Mouse (Mus musculus) heart, embryonic 15.5 days (tissue): ENCODE results near the gene Matn3. TPM values are rescaled to one million over a fixed set of nuclear protein-coding genes. Genes with fewer than 3 reads are reported as not detected.

Experiments
- ATAC-seq: fragments of 200-750 bp; cut with Nextera tagmentation; replicated peaks from 2 replicates; pipeline ENCODE4 v1.8.0; 2017; ENCODE audit warnings: low read depth, moderate TSS enrichment; ENCODE audit not compliant: insufficient number of reproducible peaks, insufficient read depth, low FRiP score
- H3K27ac ChIP-seq: fragments of 300-500 bp; sonication (generic); 2 replicates; pipeline ENCODE4 v1.5.1; 2015; ENCODE audit warnings: mild to moderate bottlenecking, inconsistent platforms
- H3K27me3 ChIP-seq: fragments of 300-500 bp; sonication (generic); 2 replicates; pipeline ENCODE4 v1.6.1; 2015; ENCODE audit warnings: inconsistent platforms
- H3K36me3 ChIP-seq: fragments of 300-500 bp; sonication (generic); 2 replicates; pipeline ENCODE4 v1.6.1; 2015; ENCODE audit warnings: mild to moderate bottlenecking, inconsistent platforms
- H3K4me1 ChIP-seq: fragments of 300-500 bp; sonication (generic); replicated peaks from 2 replicates; pipeline ENCODE4 v1.6.1; 2015; ENCODE audit warnings: inconsistent platforms
- H3K4me2 ChIP-seq: fragments of 300-500 bp; sonication (generic); 2 replicates; pipeline ENCODE4 v1.6.1; 2015; ENCODE audit warnings: inconsistent platforms, mild to moderate bottlenecking, moderate library complexity
- H3K4me3 ChIP-seq: fragments of 300-500 bp; sonication (generic); 2 replicates; pipeline ENCODE4 v1.5.1; 2015; ENCODE audit warnings: mild to moderate bottlenecking, inconsistent platforms
- H3K9ac ChIP-seq: fragments of 300-500 bp; sonication (generic); 2 replicates; pipeline ENCODE4 v1.6.1; 2015; ENCODE audit warnings: mild to moderate bottlenecking, inconsistent platforms
- H3K9me3 ChIP-seq: fragments of 300-500 bp; sonication (generic); replicated peaks from 2 replicates; pipeline ENCODE4 v1.6.1; 2016; ENCODE audit warnings: inconsistent platforms
- WGBS: fragments of 180-500 bp; shearing (Covaris S2); methylation state at CpG from one replicate; pipeline ENCODE4 v1.1.7; 2015; ENCODE audit warnings: mixed read lengths; 5-methylcytosine and 5-hydroxymethylcytosine counted together
- polyA plus RNA-seq: library from polyadenylated mRNA; unstranded; fragments of >200 nt; fragmentation: Nextera tagmentation; extraction: Ambion mirVana; gene quantifications from 2 replicates; pipeline ENCODE4 v1.2.1, GENCODE M21; 2015

Matn3 gene
- polyA plus RNA-seq, result 0.39 and 1.0 TPM in 2 replicates

DNA sequence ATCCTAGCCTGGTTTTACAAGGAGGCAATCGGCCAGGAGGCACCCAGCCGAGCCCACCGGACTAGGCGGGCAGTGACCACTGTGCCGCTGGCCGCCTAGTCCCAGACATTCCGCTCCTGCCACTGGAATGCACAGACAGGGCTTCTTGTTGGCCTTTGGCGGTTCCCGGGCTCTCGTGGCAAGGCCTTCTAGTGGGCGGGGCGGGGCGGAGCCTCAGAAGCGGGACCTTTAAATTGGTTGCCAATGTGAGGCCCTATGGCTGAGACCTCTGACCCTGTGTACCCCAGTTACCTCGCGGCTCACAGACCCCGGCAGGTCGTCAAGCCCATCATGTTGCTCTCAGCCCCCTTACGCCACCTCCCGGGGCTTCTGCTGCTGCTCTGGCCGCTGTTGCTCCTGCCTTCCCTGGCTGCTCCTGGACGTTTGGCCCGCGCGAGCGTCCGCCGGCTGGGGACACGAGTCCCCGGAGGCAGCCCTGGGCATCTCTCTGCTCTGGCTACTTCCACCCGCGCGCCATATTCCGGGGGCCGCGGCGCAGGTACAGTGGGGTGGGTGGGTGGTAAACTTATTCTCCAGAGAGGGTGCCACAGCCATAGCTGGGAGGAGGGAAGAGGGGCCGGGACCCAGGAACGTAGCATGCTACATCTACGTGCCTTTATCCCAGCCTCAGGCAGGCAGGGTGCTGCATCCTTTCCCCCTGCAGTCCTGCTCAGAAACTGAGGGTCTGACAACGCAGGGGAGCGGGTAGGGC is at the start of gene Matn3:
Gene Matn3 (plus strand): TSS at position 216 of the 751 bp plus-strand sequence.
- Histone ChIP-seq H3K27me3 (0 out of 2 replicates have a peak, but pooled peaks cover 6% of the 10 kb centered on the region), H3K9ac (peak within 1 kb of the TSS; percentile 48), H3K4me1 (peaks cover 9% of the 10 kb centered on the region), H3K4me3 (peak within 1 kb of the TSS; percentile 56), H3K9me3 (no peaks in the 10 kb centered on the region), H3K27ac (no peak within 1 kb of the TSS), H3K4me2 (peak within 1 kb of the TSS; percentile 97), H3K36me3 (no peaks in the 10 kb centered on the region)
- peak; percentile 64; the same call in 1 of the 2 replicates for ATAC-seq
- WGBS, result 2% methylated on average over 42 of the region's 42 CpGs

DNA sequence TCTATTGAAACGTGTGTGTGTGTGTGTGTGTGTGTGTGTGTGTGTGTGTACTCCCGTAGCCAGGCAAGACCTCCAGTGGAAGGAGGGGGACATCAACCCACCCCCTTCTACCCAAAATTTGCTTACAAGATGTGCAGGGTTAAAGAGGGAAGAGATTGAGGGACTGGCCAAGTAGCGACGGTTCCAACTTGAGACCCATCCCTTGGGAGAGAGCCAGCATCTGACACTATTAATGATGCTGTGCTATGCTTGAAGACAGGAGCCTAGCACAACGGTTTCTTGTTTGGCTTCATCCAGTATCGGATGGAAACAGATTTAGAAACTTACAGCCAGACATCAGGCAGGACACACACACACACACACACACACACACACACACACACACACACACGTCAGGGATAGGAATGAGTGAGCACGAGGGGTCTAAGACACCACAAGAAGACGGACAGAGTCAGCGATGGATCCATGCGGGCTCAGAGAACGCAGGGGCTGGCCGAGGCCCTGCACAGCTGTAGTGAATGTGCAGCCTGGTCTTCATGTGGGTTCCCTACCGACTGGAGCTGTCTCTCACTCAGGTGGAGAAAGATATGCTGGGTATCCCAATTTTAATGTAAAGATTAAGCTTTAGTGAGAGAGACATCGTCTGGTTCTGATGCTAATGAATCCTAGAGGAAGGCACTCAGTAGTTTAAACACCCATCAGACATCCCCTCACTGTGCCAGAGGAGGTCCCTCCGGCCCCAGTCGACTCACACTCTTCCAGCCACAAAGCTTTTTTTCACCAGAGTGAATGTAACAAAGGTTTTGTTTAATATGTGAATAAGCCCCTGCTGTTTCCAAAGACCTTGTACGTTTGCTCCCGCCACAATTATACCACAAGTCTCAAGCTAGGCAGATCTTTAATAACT is 48.6 kb upstream of the Matn3 start:
- Histone ChIP-seq H3K27me3 (no peaks in the 10 kb centered on the region), H3K36me3 (no peaks in the 10 kb centered on the region), H3K4me1 (peaks cover 26% of the 10 kb centered on the region), H3K9ac (no peak overlapping the region), H3K27ac (no peak overlapping the region; the same call in 1 of the 2 replicates), H3K4me2 (no peak overlapping the region), H3K9me3 (no peaks in the 10 kb centered on the region), H3K4me3 (no peak overlapping the region)
- ATAC-seq, result no peak
- WGBS, result 65% methylated on average over 19 of the region's 19 CpGs

DNA sequence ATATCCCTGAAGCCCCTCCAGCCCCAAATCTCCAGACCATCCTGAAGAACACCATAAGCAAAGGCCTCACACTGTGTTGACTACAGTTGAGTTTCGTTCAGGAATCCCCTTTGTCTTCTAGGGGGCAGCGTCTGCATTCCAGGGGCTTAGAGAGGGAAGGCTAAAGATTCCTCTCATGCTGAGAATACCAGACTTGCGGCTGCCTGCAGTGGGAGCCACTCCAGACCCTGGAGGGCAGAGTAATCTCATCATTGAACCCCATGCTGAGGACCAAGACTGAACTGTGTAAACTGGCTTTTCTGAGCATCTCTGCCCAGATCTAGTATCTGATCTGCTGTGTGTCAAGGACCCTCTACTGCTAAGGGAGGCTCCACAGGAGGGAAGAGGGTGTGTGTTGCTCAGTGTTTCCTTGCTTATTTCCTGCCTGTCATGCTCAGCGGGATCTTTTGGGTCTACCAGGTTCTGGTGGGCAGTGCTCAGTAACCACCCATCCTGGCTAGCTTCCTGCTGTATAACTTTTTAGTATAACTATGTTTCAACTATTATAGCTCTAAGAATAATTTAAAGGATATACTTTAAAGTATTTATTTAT is 47.5 kb upstream of the Matn3 start:
- Histone ChIP-seq H3K9me3 (no peaks in the 10 kb centered on the region), H3K4me1 (peaks cover 26% of the 10 kb centered on the region), H3K9ac (no peak overlapping the region), H3K4me2 (no peak overlapping the region), H3K36me3 (no peaks in the 10 kb centered on the region), H3K27me3 (no peaks in the 10 kb centered on the region), H3K4me3 (no peak overlapping the region), H3K27ac (peak overlapping the region; percentile 36)
- ATAC-seq, result no peak
- WGBS, result 18% methylated on average over 4 of the region's 4 CpGs

DNA sequence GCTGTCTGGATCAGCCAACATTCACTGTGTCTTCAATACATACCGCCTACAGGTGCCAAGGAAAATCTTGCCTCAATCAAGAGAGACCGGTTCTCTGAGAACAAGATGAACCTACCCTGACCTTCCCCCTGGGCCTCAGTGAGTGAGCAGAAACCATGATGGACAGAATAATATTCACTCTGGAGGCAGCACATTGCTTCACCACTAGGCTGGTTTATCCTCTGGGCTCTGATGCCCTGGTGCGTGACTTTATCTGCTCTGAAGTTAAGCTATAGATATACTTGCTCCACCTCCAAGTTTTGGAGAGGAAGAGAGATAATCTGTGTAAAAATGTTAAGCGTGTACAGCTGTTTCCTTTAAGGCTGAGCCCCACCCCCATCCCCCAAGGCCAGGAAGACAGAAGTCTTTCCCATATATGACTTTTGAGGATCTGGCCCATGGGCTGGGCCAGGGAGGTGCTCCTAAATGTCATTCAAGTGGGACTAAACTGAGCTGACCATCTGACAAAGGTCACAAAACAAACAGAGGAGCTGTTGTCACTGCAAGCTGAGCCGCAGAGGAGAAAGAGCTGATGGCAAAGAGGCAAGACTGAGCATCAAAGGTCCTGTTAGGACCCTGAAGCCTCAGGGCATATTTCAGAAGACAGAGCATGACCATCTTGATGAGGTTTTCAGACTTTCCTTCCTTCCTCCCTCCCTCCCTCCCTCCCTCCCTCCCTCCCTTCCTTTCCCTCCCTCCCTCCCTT is 46.6 kb upstream of the Matn3 start:
- WGBS, result 23% methylated on average over 5 of the region's 5 CpGs
- Histone ChIP-seq H3K9me3 (no peaks in the 10 kb centered on the region), H3K4me1 (peaks cover 26% of the 10 kb centered on the region), H3K9ac (no peak overlapping the region), H3K4me3 (no peak overlapping the region), H3K27me3 (no peaks in the 10 kb centered on the region), H3K36me3 (no peaks in the 10 kb centered on the region), H3K4me2 (no peak overlapping the region), H3K27ac (no peak overlapping the region)
- ATAC-seq, result 0 out of 2 replicates have a peak, but pooled peaks have one; percentile 19

DNA sequence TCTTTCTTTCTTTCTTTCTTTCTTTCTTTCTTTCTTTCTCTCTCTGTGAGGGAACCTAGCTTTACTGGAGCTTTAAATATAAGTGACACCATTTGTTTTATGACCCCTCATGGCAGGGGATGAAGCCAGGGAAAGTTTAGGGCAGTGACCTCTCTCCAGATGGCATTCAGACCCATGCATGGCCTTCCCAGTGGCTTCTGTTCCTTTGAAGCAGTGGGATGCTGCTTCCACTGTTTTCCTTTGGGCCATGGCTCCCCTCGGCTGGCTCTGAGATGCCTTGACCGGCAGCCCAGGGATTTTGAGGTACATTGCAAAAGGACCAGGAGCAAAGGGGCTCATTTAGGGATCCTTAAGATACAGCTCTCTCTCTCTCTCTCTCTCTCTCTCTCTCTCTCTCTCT is 45.8 kb upstream of the Matn3 start:
- Histone ChIP-seq H3K4me2 (no peak overlapping the region), H3K4me3 (no peak overlapping the region), H3K27ac (no peak overlapping the region), H3K9ac (no peak overlapping the region), H3K9me3 (no peaks in the 10 kb centered on the region), H3K4me1 (peaks cover 23% of the 10 kb centered on the region), H3K27me3 (no peaks in the 10 kb centered on the region), H3K36me3 (no peaks in the 10 kb centered on the region)
- no peak for ATAC-seq
- 42% methylated on average over 2 of the region's 2 CpGs for WGBS

DNA sequence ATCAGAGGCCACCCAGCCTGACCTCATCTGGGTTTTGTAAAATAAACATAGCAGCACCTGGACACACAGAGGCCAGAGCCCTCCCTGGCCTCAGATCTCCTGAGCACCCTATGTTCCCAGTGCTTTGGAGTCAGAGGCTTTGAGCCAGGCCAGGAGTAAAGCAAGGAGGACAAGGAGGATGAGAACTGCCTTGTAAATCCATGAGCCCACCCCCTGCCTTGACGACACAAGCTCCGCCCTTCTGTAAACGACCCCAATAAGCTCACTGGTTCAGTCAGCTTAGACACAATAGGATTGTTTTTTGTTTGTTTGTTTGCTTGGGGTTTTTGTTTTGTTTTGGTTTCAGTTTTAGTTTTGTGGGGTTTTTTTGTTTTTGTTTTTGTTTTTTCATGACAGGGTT is 45.2 kb upstream of the Matn3 start:
- H3K4me3 ChIP-seq, result no peak overlapping the region
- H3K4me2 ChIP-seq, result no peak overlapping the region
- no peaks in the 10 kb centered on the region for H3K27me3 ChIP-seq
- no peaks in the 10 kb centered on the region for H3K36me3 ChIP-seq
- H3K9ac ChIP-seq, result no peak overlapping the region
- H3K9me3 ChIP-seq, result no peaks in the 10 kb centered on the region
- no peak for ATAC-seq
- peaks cover 18% of the 10 kb centered on the region for H3K4me1 ChIP-seq
- no peak overlapping the region for H3K27ac ChIP-seq
- 39% methylated on average over 3 of the region's 3 CpGs for whole genome bisulfite sequencing

DNA sequence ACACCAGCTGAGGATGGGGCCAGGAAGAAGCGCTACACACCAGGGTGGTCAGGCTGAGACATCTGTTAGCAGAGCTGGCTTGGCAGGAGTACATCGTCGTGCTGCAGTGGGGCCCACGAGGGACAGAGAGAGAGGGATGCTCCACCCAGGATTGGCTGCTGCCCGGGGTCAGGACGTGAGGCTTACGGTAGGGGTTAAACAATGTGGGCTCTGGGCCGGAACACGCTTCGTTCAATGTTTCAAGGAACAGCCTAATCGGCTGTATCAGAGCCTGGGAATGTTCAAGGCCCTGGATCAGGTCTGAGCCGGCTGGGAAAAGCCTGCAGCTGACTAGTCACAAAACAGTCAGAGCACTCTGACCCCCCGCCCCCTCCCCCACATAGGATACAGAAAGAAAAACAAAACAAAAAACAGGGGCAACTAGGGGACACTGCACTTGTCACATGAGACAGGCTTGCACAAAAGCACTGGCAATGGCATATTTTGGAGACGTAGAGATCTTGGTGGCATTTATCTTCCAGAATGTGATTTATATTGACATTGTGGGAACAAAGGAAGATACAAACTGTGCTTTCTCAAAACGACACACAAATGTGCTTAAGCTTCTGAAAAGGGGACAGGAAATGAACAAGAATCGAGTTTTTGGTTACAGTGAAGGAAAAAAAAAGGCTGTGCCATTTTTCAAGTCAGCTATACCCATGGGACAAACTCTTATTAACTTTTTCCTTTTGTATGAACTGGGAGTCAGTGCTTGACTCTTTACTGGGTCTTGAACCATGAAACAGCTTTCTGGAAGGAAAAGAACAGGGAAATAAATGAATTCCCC is 34.7 kb upstream of the Matn3 start:
- WGBS, result 21% methylated on average over 16 of the region's 16 CpGs
- ATAC-seq, result peak; percentile 62
- Histone ChIP-seq H3K4me1 (peaks cover 25% of the 10 kb centered on the region), H3K9ac (no peak overlapping the region; the same call in 1 of the 2 replicates), H3K27me3 (no peaks in the 10 kb centered on the region), H3K36me3 (no peaks in the 10 kb centered on the region), H3K4me3 (no peak overlapping the region), H3K27ac (peak overlapping the region; percentile 64), H3K4me2 (no peak overlapping the region), H3K9me3 (no peaks in the 10 kb centered on the region)

DNA sequence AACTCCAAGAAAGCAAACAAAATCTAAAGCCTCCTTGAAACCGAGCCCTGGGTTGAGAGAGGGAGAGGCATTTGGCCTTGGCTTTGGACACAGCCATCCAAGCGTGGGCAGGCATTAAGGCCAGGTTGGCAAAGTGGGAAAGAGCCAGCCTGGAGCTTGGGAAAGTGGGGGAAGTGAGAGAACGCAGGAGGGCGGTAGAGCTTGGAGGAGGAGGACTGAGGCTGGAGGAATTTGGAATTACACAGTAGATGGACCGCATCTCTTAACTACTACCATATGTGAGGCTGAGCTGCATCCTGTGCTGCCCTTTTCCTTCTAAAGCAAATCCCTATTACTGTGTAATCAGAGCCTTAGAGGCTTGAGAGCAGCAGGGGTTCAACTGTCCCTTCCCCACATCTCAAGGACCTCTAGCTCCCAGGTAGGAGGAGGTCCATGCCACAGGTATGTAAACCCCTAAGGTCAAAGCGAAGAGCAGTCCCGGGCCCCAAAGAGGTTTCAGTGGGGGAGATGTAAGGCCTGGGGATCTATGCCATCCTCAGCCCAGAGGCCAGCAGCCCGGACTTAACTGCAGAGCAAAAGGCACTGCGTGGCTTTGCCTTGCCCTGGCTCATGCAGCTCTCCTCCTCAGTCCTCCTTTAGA is 33.9 kb upstream of the Matn3 start:
- no peak overlapping the region for H3K4me2 ChIP-seq
- no peak overlapping the region for H3K9ac ChIP-seq
- H3K9me3 ChIP-seq, result no peaks in the 10 kb centered on the region
- H3K36me3 ChIP-seq, result no peaks in the 10 kb centered on the region
- H3K27me3 ChIP-seq, result no peaks in the 10 kb centered on the region
- WGBS, result 66% methylated on average over 9 of the region's 9 CpGs
- peaks cover 25% of the 10 kb centered on the region for H3K4me1 ChIP-seq
- H3K4me3 ChIP-seq, result no peak overlapping the region
- no peak for ATAC-seq
- H3K27ac ChIP-seq, result peak overlapping the region; percentile 64

DNA sequence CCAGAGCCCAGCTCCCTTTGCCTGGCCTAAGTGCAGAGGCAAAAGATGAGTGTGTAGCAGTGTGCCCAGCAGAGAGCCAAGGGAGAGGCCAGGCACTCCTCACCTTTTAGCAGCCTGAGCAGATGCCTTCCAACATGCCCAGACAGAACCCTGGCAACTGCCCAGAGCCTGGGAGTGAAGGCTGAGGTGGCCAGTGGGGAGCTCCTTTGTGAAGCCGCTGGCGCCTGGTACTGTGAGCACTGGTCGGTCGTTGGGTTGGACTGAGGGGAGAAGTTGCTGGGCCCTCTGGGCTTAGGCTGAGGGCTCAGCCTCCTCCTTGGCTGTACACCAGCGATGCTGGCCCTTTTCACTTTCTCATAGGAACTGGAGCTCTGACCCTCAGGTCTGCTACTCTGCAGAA is 31.4 kb upstream of the Matn3 start:
- 33% methylated on average over 5 of the region's 5 CpGs for WGBS
- Histone ChIP-seq H3K9ac (no peak overlapping the region), H3K36me3 (no peaks in the 10 kb centered on the region), H3K27ac (peak overlapping the region; percentile 57), H3K4me1 (peaks cover 31% of the 10 kb centered on the region), H3K9me3 (no peaks in the 10 kb centered on the region), H3K4me3 (no peak overlapping the region), H3K4me2 (no peak overlapping the region), H3K27me3 (no peaks in the 10 kb centered on the region)
- no peak for ATAC-seq

DNA sequence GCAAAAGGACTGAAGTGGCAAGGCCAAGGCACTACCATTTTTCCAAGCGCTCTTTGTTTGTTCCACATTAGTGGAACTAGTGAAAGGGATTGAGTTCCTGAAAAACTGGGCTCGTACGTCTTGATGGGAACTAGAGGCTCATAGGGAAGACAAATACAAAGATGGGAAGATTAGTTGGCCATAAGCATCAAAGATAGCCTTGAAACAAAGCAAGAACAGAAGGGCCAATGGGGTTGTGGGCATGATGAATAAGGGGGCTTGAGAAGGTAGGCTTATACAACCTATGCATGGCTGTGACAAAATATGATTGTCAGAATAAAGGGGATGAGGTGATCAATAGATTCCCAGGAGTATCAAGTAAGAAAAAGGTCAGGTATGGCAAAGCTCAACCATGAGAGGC is 28.5 kb upstream of the Matn3 start:
- H3K9ac ChIP-seq, result no peak overlapping the region
- no peaks in the 10 kb centered on the region for H3K36me3 ChIP-seq
- no peak overlapping the region for H3K27ac ChIP-seq
- H3K27me3 ChIP-seq, result no peaks in the 10 kb centered on the region
- no peak overlapping the region for H3K4me3 ChIP-seq
- ATAC-seq, result no peak
- H3K9me3 ChIP-seq, result no peaks in the 10 kb centered on the region
- H3K4me2 ChIP-seq, result no peak overlapping the region
- 93% methylated on average over 3 of the region's 3 CpGs for WGBS
- peaks cover 27% of the 10 kb centered on the region for H3K4me1 ChIP-seq
